Mouse (Mus musculus) layer of hippocampus, adult 9-11 months (tissue): ENCODE measurements around the gene Rtbdn.
A peak's percentile ranks its signal among the peaks of the same experiment; 100 is the strongest.

Experiments
- DNase-seq: peaks from one replicate; pipeline ENCODE4 v3.0.0; 2022

Rtbdn gene

GRCm38 (mm10) chr8:84925557-84925956 is 21.2 kb upstream of the Rtbdn start:
- DNase-seq: no peak

GRCm38 (mm10) chr8:84927513-84927912 is 19.3 kb upstream of the Rtbdn start:
- DNase-seq: no peak

GRCm38 (mm10) chr8:84928456-84929306 is 18.1 kb upstream of the Rtbdn start:
- peak; percentile 53 for DNase-seq

GRCm38 (mm10) chr8:84930582-84930981 is 16.2 kb upstream of the Rtbdn start:
- DNase-seq: no peak

GRCm38 (mm10) chr8:84933767-84934559 is 12.8 kb upstream of the Rtbdn start:
- DNase-seq: peak; percentile 45

GRCm38 (mm10) chr8:84934860-84935259 is 11.9 kb upstream of the Rtbdn start:
- peak; percentile 61 for DNase-seq

GRCm38 (mm10) chr8:84935489-84935888 is 11.3 kb upstream of the Rtbdn start:
- DNase-seq: no peak

- DNase-seq: no peak
Observed at GRCm38 (mm10) chr8:84936041-84936961, 10.5 kb upstream of the Rtbdn start.

GRCm38 (mm10) chr8:84936962-84937546 is 9.7 kb upstream of the Rtbdn start, which contains the start of gene Mast1:
Gene Mast1, minus strand, starts transcription at chr8:84937359.
- peak; percentile 39 for DNase-seq

GRCm38 (mm10) chr8:84937620-84938485 is 8.9 kb upstream of the Rtbdn start:
- DNase-seq: no peak

GRCm38 (mm10) chr8:84943699-84944098 is 3.1 kb upstream of the Rtbdn start:
- no peak for DNase-seq

- DNase-seq: peak; percentile 73
Observed at GRCm38 (mm10) chr8:84944478-84945160, 2.2 kb upstream of the Rtbdn start.

GRCm38 (mm10) chr8:84945235-84945632 is 1.6 kb upstream of the Rtbdn start:
- peak; percentile 83 for DNase-seq

GRCm38 (mm10) chr8:84945633-84946527 is 911 bp upstream of the Rtbdn start:
- no peak for DNase-seq

GRCm38 (mm10) chr8:84947241-84947545 is 402 bp downstream of the Rtbdn start:
- no peak for DNase-seq

- DNase-seq: no peak
Observed at GRCm38 (mm10) chr8:84949753-84950152, 3.0 kb downstream of the Rtbdn start.

- DNase-seq: no peak
Observed at GRCm38 (mm10) chr8:84952612-84953255, 5.9 kb downstream of the Rtbdn start.

- DNase-seq: peak; percentile 48
Observed at GRCm38 (mm10) chr8:84956768-84957167, 10.0 kb downstream of the Rtbdn start.

GRCm38 (mm10) chr8:84959811-84960210 is 13.0 kb downstream of the Rtbdn start:
- DNase-seq: no peak
